ENCODE assay signal across 19 mouse cellular contexts in genomic region chr6:106792486-106792885, GRCm38 (mm10). TPM values are rescaled to one million over a fixed set of nuclear protein-coding genes. Genes with fewer than 3 reads are reported as not detected.
"Had no signal": no experiment of that assay in that cellular context is flagged by ENCODE, and none has a peak within 500 bp of the region (broad histone marks: within the 10 kb centered on the region; RNA-seq: fewer than 3 reads in every experiment).

No protein-coding gene starts in this region.

- H3K4me1 ChIP-seq: neural tube, embryonic 12.5 days; neural tube, embryonic 13.5 days; neural tube, embryonic 15.5 days; stomach, embryonic 15.5 days had no signal

- H3K4me3 ChIP-seq: neural tube, embryonic 12.5 days; neural tube, embryonic 13.5 days; neural tube, embryonic 15.5 days; stomach, embryonic 15.5 days had no signal

- DNase-seq: retina, postnatal 1 day; right cerebral cortex, adult 18-20 months; right cerebral cortex, postnatal 14 days; right cerebral cortex, postnatal 25 days; right cerebral cortex, postnatal 4 days; spleen, adult 18-20 months; thymus, adult 18-20 months; thymus, adult 2 months; thymus, postnatal 14 days; thymus, postnatal 25 days; thymus, postnatal 36 days; thymus, postnatal 4 days had no signal

- H3K4me2 ChIP-seq: neural tube, embryonic 12.5 days; neural tube, embryonic 13.5 days; neural tube, embryonic 15.5 days; stomach, embryonic 15.5 days had no signal

- H3K27ac ChIP-seq: neural tube, embryonic 12.5 days; neural tube, embryonic 13.5 days; neural tube, embryonic 15.5 days; stomach, embryonic 15.5 days; stomach, postnatal 0 days had no signal

- H3K9me3 ChIP-seq: neural tube, embryonic 12.5 days; neural tube, embryonic 13.5 days; neural tube, embryonic 15.5 days; stomach, embryonic 15.5 days had no signal

- H3K9ac ChIP-seq: neural tube, embryonic 12.5 days; neural tube, embryonic 13.5 days; neural tube, embryonic 15.5 days; stomach, embryonic 15.5 days had no signal

- H3K27me3 ChIP-seq: neural tube, embryonic 12.5 days; neural tube, embryonic 13.5 days; neural tube, embryonic 15.5 days; stomach, embryonic 15.5 days had no signal

RNA-seq across cellular contexts. Expression of gene Il5ra, which starts 43.6 kb away (rescaled TPM):
- polyA plus RNA-seq: neural tube, embryonic 11.5 days; neural tube, embryonic 12.5 days; neural tube, embryonic 13.5 days; stomach, embryonic 14.5 days; stomach, postnatal 0 days had no signal
